Mouse (Mus musculus): Measurements from ENCODE around the gene Chrna9.
A peak's percentile ranks its signal among the peaks of the same experiment; 100 is the strongest.

Chrna9 gene

DNA sequence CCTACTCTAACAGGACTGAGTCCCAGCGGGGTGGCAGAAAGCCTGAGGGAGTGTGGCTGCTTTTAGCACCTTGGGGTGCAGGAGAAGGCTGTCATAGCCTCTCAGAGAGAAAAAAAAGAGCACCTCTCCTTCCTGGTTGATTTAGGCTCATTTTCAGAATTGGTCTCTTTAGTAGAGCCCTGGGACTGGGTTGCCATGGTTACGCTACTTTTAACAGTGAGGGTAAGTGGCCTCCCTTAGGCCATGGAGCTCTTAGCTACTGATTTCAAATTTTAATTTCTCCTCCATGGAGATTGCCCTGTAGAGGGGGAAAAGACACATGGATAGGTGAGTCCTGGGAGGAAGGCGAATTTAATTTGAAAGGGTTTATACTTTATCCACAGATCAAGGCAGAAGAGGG lies 16.1 kb upstream of the Chrna9 start:
- ATAC-seq (ENCODE audit: insufficient number of reproducible peaks, low FRiP score, low TSS enrichment), result no peak

DNA sequence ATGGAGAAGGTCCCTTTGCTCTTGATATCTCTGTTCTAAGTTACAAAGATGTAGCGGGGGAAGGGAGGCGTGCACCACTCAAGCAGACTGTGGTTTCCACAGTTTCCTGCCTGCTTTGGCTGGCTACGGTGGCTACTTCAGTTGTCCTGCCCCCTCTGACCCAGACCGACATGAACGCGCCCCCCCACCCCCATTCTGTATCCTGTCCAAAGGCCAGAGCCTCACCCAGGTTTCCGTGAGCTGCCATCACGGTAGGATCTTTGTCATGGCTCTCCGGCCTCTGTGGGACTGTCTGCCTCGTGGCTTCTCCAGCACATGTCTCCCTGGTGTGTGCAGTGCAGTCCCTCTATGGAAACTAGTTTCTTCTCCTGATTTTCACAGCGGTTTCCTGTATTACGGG lies 15.4 kb upstream of the Chrna9 start:
- ATAC-seq (ENCODE audit: insufficient number of reproducible peaks, low FRiP score, low TSS enrichment), result no peak

DNA sequence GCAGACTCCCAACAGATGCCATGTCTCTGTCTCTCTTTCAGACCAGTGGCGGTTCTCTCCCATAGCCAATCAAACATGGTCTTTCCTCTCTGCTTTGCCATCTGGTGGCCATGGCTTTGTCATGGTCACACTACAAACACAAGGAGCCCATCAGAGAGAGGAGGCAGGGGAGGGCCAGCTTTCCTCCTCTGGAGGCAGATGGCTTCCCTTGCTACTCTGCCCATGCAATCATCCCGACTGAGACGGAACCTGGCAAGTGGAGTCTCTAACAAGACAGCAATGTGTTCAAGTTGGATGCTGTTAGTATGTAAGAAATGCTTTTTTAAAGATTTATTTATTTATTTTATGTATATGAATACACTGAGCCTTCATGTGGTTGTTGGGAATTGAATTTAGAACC lies 14.8 kb upstream of the Chrna9 start:
- no peak for ATAC-seq (ENCODE audit: insufficient number of reproducible peaks, low FRiP score, low TSS enrichment)

- no peak for ATAC-seq (ENCODE audit: insufficient number of reproducible peaks, low FRiP score, low TSS enrichment)
Measured at GRCm38 (mm10) chr5:65920701-65921426, 13.9 kb upstream of the Chrna9 start.

GRCm38 (mm10) chr5:65921477-65922138 lies 13.1 kb upstream of the Chrna9 start:
- ATAC-seq (ENCODE audit: insufficient number of reproducible peaks, low FRiP score, low TSS enrichment), result no peak

DNA sequence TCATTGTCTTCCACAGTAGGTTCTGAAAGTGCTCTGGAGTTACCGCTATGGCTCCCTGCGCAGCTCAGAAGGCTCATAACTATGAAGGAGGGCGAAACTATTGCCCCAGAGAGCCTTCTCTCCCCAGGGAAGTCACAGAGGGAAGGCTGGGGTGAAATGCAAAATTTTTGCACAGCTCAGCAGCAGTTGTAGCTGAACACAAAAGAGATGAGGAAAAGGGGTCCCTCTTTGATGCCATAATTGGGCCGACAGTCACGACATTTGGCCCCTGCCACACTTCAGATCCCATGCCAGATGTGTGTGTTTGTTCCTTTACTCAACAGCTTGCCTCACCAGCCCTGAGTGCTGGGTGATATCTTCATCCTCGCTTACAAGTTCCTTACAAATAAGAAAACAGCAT lies 8.1 kb upstream of the Chrna9 start:
- ATAC-seq (ENCODE audit: insufficient number of reproducible peaks, low FRiP score, low TSS enrichment), result no peak

DNA sequence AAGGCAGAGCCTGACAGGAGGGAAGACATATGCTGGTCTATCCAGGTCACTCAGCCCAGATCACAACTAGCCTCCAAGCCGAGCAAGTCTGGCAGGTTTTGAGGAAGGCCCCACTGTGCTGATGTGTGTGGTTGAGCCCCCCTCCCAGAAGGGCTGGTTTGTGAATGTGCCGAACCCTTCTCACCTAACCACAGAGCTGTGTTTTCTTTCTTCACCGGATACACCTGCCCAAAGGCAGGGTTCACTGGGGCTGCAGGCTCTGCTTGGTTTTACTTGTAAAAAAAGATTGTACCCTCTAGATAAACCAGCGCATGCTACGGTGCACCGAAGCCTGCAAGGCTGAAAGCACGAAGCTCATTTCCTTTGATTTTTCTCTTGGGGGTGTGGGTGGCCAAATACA lies 5.6 kb upstream of the Chrna9 start:
- no peak for ATAC-seq (ENCODE audit: insufficient number of reproducible peaks, low FRiP score, low TSS enrichment)

GRCm38 (mm10) chr5:65930171-65930570 lies 4.5 kb upstream of the Chrna9 start:
- no peak for ATAC-seq (ENCODE audit: insufficient number of reproducible peaks, low FRiP score, low TSS enrichment)

- ATAC-seq (ENCODE audit: insufficient number of reproducible peaks, low FRiP score, low TSS enrichment), result no peak
Measured at GRCm38 (mm10) chr5:65933258-65933657, 1.5 kb upstream of the Chrna9 start.

DNA sequence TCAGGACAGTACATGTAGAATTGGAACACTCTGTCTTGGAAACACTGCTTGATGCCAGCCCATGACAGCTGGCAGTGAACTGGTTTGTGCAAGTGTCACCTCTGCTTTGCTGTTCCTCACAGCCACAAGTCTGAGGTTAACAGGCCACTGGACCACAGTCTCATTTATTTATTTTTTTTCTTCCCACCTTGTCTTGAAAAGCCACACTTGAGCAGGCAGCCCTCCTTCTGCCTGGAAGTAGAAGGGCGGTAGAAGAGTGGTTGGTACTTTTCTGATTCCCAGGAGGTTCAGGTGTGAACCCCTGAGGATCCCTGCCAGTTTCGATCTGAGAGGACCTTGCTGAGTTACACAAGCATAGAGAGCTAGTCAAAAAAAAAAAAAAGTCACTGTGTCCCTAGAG lies 957 bp upstream of the Chrna9 start:
- no peak for ATAC-seq (ENCODE audit: insufficient number of reproducible peaks, low FRiP score, low TSS enrichment)

- no peak for ATAC-seq (ENCODE audit: insufficient number of reproducible peaks, low FRiP score, low TSS enrichment)
Measured at GRCm38 (mm10) chr5:65937011-65937726, 2.4 kb downstream of the Chrna9 start.

DNA sequence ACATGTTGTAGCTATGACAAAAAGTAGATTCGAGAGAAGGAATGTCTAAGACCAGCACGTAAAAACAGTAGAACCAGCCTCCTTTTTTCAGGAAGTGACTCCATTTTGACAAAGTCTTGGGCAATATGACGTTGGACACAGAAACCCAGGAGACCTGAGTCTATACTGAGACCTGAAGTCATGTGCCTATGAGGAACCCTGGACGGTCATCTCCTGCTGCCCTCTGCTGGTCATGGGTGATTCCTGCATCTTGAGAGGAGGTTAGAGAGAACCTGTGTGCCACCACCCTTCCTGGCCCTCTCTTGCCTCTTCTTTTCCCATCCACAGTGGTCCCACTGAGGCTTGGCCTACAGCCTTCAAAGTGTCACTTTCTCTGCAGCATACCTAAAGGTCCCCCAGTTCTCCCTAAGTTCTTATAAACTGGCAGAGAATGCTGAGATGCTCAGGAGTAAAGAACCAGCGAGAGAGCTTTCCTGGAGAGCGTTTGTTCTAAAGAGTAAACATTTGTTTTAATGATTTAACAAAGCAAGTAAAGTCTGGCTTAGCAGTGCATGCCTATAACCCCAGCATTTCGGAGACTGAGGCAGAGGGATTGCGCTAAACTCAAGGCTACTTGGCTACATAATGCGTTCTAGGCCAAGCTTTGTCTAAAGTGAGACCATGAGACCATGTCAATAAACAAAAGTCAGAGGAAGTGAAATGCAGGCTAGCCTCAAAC lies 3.4 kb downstream of the Chrna9 start:
- peak; percentile 80 for ATAC-seq (ENCODE audit: insufficient number of reproducible peaks, low FRiP score, low TSS enrichment)

DNA sequence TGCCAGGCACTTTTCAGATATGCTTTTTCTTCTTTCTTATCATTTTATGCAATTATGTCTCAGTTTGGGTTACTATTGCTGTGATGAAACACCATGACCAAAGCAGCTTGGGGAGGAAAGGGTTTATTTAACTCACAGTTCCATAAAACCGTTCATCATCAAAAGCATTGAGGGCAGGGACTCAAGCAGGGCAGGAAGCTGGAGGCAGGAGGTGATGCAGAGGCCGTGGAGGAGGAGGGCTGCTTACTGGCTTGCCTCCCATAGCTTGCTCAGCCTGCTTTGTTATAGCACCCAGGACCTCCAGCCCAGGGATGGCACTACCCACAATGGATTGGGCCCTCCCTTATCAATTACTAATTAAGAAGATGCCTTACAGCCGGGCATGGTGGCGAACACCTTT lies 6.4 kb downstream of the Chrna9 start:
- no peak for ATAC-seq (ENCODE audit: insufficient number of reproducible peaks, low FRiP score, low TSS enrichment)

DNA sequence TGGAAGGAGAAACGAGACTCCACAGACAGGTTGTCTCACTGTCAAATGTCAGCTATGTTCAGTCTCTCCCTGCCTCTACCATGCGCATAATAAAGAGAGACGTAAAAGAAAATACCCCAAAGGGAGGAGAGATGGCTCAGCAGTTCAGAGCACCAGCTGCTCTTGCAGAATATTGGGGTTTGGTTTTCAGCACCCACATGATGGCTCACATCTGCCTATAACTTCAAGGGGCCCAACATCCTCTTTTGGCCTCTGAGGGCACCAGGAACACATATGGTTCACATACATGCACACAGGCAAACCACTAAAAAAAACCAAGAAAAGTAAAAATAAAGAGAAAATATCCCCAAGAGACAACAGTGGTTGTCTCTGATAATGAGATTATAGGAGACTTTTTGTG lies 15.1 kb downstream of the Chrna9 start:
- no peak for ATAC-seq (ENCODE audit: insufficient number of reproducible peaks, low FRiP score, low TSS enrichment)

DNA sequence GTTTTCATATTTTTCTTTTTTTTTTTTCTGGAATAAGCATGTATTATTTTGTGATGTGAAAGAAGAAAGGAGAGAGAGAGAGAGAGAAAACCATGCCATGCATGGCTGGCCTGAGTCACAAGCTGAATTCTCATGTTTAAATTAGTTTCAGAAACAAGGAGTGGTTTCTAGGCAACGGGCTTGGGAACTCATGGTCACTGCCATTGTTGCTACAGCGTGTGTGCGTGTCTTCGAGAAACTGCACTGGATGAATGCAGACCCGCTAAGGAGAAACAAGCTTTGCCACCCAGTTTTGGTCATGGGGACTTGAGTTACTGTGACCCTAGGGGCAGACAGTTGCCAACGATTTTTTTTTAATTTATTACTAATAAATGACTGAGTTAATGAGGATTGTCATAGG lies 15.5 kb downstream of the Chrna9 start:
- no peak for ATAC-seq (ENCODE audit: insufficient number of reproducible peaks, low FRiP score, low TSS enrichment)

- no peak for ATAC-seq (ENCODE audit: insufficient number of reproducible peaks, low FRiP score, low TSS enrichment)
Measured at GRCm38 (mm10) chr5:65950679-65951512, 16.2 kb downstream of the Chrna9 start.

DNA sequence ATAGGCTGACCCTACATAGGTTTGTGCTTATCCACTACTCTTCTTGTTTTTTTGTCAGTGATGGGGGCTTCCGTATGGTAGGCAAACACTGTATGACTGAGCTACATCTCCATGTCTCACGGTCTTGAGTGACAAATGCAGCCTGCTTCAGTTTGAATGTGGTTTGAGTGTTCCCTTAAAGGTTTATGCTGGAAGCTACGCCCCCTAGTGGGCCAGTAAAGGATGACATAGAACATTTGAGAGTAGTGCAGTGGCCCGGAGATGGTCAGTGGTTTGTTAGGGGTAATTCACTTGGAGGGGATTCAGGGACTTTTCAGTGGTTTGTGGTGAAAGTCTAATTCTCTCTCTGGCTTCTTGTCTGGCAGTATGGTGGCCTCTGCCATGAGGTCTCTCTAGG lies 16.8 kb downstream of the Chrna9 start:
- no peak for ATAC-seq (ENCODE audit: insufficient number of reproducible peaks, low FRiP score, low TSS enrichment)

DNA sequence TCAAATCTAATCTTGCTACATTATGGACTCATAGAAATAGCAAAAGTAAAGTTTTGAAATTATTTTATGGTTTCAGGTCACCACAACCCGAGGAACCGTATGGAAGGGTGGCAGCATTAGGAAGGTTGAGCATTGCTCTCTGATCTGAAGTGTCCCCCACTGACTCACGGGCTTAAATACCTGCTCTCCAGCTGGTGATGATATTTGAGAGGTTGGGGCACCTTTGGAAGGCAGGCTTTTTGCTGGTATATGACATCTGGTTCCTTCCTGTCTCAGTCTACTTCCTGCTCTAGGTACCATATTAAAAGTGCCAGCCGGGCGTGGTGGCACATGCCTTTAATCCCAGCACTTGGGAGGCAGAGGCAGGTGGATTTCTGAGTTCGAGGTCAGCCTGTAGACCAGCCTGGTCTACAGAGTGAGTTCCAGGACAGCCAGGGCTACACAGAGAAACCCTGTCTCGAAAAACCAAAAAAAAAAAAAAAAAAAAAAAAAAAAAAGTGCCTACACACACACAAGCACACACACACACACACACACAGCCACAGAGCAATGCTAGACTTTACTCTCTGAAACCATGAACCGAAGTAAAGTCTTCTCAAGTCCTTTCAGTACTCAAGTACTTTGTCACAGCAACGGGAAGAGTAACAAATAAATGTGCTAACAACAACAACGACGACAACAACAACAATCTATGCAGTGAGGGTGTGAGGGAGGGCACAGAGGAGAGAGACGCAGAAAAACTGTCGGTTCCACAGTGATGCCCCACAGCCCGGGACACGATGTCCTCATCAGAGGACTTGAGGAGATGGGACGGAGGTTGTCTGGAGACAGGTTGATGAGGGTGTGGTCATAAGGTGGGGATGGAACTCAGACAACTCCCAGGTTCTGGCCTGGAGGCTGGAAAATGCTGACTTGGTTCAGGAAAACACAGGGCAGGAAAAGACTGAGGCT lies 19.7 kb downstream of the Chrna9 start:
- no peak for ATAC-seq (ENCODE audit: insufficient number of reproducible peaks, low FRiP score, low TSS enrichment)
